Mouse (Mus musculus) heart, embryonic 10.5 days (tissue): ENCODE measurements around the gene Coq2. TPM values are rescaled to one million over a fixed set of nuclear protein-coding genes. Genes with fewer than 3 reads are reported as not detected.

ENCODE experiments used
- DNase-seq: peaks from one replicate; pipeline ENCODE4 v3.0.0-alpha.2; 2017; ENCODE audit warnings: low spot score
- H3K27ac ChIP-seq: fragments of 300-500 bp; sonication (generic); 2 replicates; pipeline ENCODE4 v1.5.1; 2016; ENCODE audit warnings: mild to moderate bottlenecking
- H3K27me3 ChIP-seq: fragments of 300-500 bp; sonication (generic); 2 replicates; pipeline ENCODE4 v1.6.1; 2016; ENCODE audit warnings: mild to moderate bottlenecking; ENCODE audit not compliant: poor library complexity, insufficient read depth, severe bottlenecking
- H3K36me3 ChIP-seq: fragments of 300-500 bp; sonication (generic); 2 replicates; pipeline ENCODE4 v1.6.1; 2016; ENCODE audit warnings: mild to moderate bottlenecking, moderate library complexity
- H3K4me1 ChIP-seq: fragments of 300-500 bp; sonication (generic); 2 replicates; pipeline ENCODE4 v1.6.1; 2016; ENCODE audit warnings: mild to moderate bottlenecking
- H3K4me3 ChIP-seq: fragments of 300-500 bp; sonication (generic); 2 replicates; pipeline ENCODE4 v1.5.1; 2016; ENCODE audit warnings: mild to moderate bottlenecking, moderate library complexity
- H3K9me3 ChIP-seq: fragments of 300-500 bp; sonication (generic); 2 replicates; pipeline ENCODE4 v1.6.1; 2016; ENCODE audit warnings: mild to moderate bottlenecking, moderate library complexity
- WGBS: fragments of 180-500 bp; shearing (Covaris S2); methylation state at CpG from one replicate; pipeline ENCODE4 v1.1.7; 2016; 5-methylcytosine and 5-hydroxymethylcytosine counted together
- polyA plus RNA-seq: library from polyadenylated mRNA; unstranded; fragments of >200 nt; fragmentation: Nextera tagmentation; extraction: Ambion mirVana; gene quantifications from 2 replicates; pipeline ENCODE4 v1.2.1, GENCODE M21; 2016

The Coq2 gene
- polyA plus RNA-seq = 64.2 and 67.1 TPM in 2 replicates

GRCm38 (mm10) chr5:100674711-100675376 is at the start of gene Coq2:
Gene Coq2 (minus strand): TSS chr5:100675140.
- H3K4me1 ChIP-seq = peaks cover 5% of the 10 kb centered on the region; the same call in 1 of the 2 replicates
- no peaks in the 10 kb centered on the region for H3K9me3 ChIP-seq
- H3K36me3 ChIP-seq = peaks cover 11% of the 10 kb centered on the region
- peak within 1 kb of the TSS; percentile 95 for H3K27ac ChIP-seq
- 0 out of 2 replicates have a peak, but pooled peaks cover 3% of the 10 kb centered on the region for H3K27me3 ChIP-seq
- peak; percentile 95 for DNase-seq
- peak within 1 kb of the TSS; percentile 84 for H3K4me3 ChIP-seq
- WGBS = 9% methylated on average over 17 of the region's 17 CpGs

- Histone ChIP-seq H3K9me3 (no peaks in the 10 kb centered on the region), H3K27ac (0 out of 2 replicates have a peak within 1 kb of the TSS, but pooled peaks have one; percentile 12), H3K4me1 (peaks cover 9% of the 10 kb centered on the region; the same call in 1 of the 2 replicates), H3K27me3 (peaks cover 40% of the 10 kb centered on the region), H3K36me3 (no peaks in the 10 kb centered on the region), H3K4me3 (peak within 1 kb of the TSS; percentile 64)
- no peak for DNase-seq
- WGBS = under 1% methylated on average over 47 of the region's 56 CpGs
These were observed 44.5 kb upstream of the Coq2 start, which contains the start of gene Hpse for GRCm38 (mm10) chr5:100719235-100720088. Gene Hpse (minus strand): TSS chr5:100719716.

- WGBS = 91% methylated on average over 15 of the region's 15 CpGs
- Histone ChIP-seq H3K27ac (no peak overlapping the region), H3K4me3 (no peak overlapping the region), H3K4me1 (peaks cover 9% of the 10 kb centered on the region; the same call in 1 of the 2 replicates), H3K27me3 (peaks cover 40% of the 10 kb centered on the region), H3K9me3 (no peaks in the 10 kb centered on the region), H3K36me3 (no peaks in the 10 kb centered on the region)
- no peak for DNase-seq
These were observed 41.8 kb upstream of the Coq2 start for GRCm38 (mm10) chr5:100716762-100717161.

GRCm38 (mm10) chr5:100711219-100711618 is 36.3 kb upstream of the Coq2 start:
- no peak for DNase-seq
- H3K4me3 ChIP-seq = no peak overlapping the region
- no peaks in the 10 kb centered on the region for H3K27me3 ChIP-seq
- H3K36me3 ChIP-seq = no peaks in the 10 kb centered on the region
- no peaks in the 10 kb centered on the region for H3K9me3 ChIP-seq
- H3K27ac ChIP-seq = no peak overlapping the region
- WGBS = 57% methylated on average over 6 of the region's 6 CpGs
- 0 out of 2 replicates have a peak, but pooled peaks cover 7% of the 10 kb centered on the region for H3K4me1 ChIP-seq

DNA sequence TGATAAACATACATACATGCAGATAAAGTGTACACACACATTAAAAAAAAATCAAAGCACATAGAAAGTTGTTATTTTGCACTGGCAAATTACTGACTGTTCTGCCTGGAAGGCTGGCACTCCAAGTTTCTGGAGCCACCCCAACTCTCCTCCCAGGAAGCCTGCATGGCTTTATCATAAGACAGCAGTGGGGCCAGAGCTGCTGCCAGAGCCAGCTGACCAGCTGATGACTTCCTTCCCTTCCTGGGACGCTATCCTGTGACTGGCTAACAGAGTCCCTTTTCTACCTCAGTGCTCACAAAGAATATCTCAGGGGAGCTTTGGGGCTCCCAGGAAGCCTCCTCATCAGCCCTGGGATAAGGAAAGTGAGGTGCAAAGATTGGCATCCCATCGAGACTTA is 35.1 kb upstream of the Coq2 start:
- 37% methylated on average over 2 of the region's 2 CpGs for WGBS
- Histone ChIP-seq H3K27me3 (no peaks in the 10 kb centered on the region), H3K36me3 (no peaks in the 10 kb centered on the region), H3K4me1 (0 out of 2 replicates have a peak, but pooled peaks cover 7% of the 10 kb centered on the region), H3K27ac (no peak overlapping the region), H3K4me3 (no peak overlapping the region), H3K9me3 (no peaks in the 10 kb centered on the region)
- DNase-seq = no peak

DNA sequence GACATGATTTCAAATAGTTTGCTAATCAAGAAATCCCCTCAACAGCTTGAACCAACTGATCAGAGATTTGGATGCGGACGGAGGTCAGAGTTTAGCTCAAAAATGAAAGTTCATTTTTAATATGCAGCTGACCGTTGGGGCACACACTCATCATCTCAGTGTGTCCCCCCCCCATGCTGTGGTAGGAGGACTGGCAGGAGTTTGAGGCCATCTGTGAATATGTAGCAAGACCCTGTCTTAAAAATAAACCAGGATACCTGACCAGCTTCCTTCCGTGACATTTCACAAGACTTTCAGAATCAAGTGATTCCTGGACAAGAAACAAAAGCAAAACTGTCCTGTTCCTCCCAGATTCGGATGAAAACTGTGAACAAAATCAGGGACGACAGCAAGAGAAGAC is 34.1 kb upstream of the Coq2 start:
- Histone ChIP-seq H3K27me3 (no peaks in the 10 kb centered on the region), H3K27ac (no peak overlapping the region), H3K36me3 (no peaks in the 10 kb centered on the region), H3K4me3 (no peak overlapping the region), H3K9me3 (no peaks in the 10 kb centered on the region), H3K4me1 (0 out of 2 replicates have a peak, but pooled peaks cover 7% of the 10 kb centered on the region)
- DNase-seq = no peak
- 86% methylated on average over 6 of the region's 6 CpGs for WGBS

DNA sequence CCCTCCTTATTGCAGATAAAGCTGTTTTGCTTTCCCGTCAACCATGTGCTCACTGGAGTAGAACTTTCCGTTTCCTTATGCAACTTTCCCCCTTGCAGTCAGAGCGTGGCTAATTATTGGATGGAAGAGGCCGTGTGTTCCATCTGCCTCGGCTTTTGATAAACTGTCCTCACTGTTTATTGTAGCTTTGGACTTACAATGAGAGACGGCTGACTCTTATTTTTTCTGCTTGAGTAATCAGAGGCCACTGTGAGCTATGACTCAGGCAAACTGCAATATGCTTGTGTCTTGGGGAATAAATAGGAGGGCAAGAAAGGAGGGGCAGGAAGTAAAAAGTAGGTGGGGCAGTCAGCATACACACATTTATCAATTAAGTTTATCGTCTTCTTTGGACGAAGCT is 31.7 kb upstream of the Coq2 start:
- Histone ChIP-seq H3K36me3 (no peaks in the 10 kb centered on the region), H3K27me3 (no peaks in the 10 kb centered on the region), H3K4me3 (no peak overlapping the region), H3K27ac (no peak overlapping the region), H3K4me1 (0 out of 2 replicates have a peak, but pooled peaks cover 7% of the 10 kb centered on the region), H3K9me3 (no peaks in the 10 kb centered on the region)
- DNase-seq = no peak
- 63% methylated on average over 8 of the region's 8 CpGs for WGBS

DNA sequence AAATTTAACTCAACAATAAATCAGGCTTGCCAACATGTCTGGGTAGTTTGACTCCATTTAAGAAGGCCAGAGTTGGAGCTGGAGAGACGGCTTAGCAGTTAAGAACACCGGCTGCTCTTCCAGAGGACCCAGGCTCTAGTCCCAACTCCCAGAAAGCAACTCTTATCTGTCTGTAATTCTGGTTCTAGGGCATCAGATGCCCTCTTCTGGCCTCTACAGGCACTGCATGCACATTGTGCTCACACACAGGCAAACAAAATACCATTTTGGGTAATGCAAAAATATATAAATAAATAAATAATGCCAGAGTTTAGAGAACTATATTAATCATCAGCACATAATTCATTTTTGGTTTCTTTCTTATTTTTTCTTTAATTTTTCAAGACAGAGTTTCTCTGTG is 29.3 kb upstream of the Coq2 start:
- H3K9me3 ChIP-seq = no peaks in the 10 kb centered on the region
- 92% methylated on average over 2 of the region's 2 CpGs for WGBS
- no peak overlapping the region for H3K4me3 ChIP-seq
- no peaks in the 10 kb centered on the region for H3K27me3 ChIP-seq
- H3K27ac ChIP-seq = no peak overlapping the region
- H3K36me3 ChIP-seq = no peaks in the 10 kb centered on the region
- no peaks in the 10 kb centered on the region for H3K4me1 ChIP-seq
- DNase-seq = no peak

DNA sequence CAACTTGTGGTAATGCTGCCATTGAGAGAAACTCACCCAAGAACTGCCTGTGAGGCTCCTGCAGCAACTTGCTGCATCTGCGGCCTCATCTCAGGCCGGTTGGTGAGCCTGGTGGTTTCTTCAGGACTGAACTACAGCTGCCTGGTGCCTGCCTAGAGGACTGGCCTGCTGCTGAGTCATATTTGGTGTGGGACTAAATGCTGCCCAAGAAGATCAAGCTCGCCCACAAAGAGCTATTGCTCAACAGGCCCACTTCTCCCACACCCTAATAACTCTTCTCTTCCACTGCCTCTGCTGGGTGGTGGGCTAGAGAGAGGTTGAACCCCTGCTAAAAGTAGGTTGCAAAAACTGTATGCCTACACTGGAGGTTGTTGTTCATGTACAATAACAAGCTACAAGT is 27.4 kb upstream of the Coq2 start:
- H3K36me3 ChIP-seq = no peaks in the 10 kb centered on the region
- 90% methylated on average over 3 of the region's 3 CpGs for WGBS
- no peak for DNase-seq

DNA sequence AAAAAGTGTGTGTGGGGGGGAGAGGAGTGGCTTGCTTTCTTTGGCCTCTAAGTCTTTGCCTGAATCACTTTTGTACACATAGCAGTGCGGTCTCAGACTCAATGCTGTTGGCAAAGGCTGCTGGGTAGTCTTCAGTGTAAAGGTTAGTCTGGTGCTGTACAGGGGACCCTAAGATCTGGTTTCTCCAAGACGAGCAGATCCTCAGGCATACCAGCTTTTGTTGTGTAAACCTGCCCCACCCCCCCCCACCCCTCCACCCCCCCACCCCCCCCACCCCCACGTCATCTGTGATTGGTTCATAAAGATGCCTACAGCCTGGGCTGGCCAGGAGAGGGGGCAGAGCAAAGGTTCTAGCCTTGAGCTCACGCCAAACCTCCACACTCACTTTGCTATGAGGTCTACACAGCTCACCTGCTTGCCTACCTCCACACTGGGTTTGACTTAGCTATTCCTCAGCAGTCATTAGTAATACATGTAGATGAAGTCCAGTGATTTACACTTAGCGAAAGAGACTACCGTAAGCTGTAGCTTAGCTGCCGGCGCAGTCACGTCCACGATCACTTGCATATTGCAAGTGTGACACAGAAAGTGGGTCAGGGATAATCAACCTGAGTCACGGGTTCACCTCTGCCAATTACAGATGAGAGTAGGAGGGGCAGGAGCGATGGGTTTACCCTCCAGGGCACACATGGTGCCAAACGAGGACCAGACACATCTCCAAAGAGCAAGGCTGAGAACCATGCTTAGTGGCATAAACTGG is 26.1 kb upstream of the Coq2 start:
- H3K27ac ChIP-seq = no peak overlapping the region
- no peaks in the 10 kb centered on the region for H3K9me3 ChIP-seq
- H3K27me3 ChIP-seq = no peaks in the 10 kb centered on the region
- no peak overlapping the region for H3K4me3 ChIP-seq
- no peak for DNase-seq
- no peaks in the 10 kb centered on the region for H3K36me3 ChIP-seq
- H3K4me1 ChIP-seq = no peaks in the 10 kb centered on the region
- 78% methylated on average over 13 of the region's 13 CpGs for WGBS

More for the DNA sequence above, 27.4 kb upstream of the Coq2 start:
- no peaks in the 10 kb centered on the region for H3K4me1 ChIP-seq
- no peaks in the 10 kb centered on the region for H3K9me3 ChIP-seq
- no peaks in the 10 kb centered on the region for H3K27me3 ChIP-seq
- no peak overlapping the region for H3K27ac ChIP-seq
- no peak overlapping the region for H3K4me3 ChIP-seq

- Histone ChIP-seq H3K4me3 (no peak overlapping the region), H3K4me1 (no peaks in the 10 kb centered on the region), H3K9me3 (no peaks in the 10 kb centered on the region), H3K36me3 (no peaks in the 10 kb centered on the region), H3K27me3 (no peaks in the 10 kb centered on the region), H3K27ac (no peak overlapping the region)
- WGBS = 10% methylated on average over 2 of the region's 2 CpGs
- no peak for DNase-seq
These were observed 22.9 kb upstream of the Coq2 start for GRCm38 (mm10) chr5:100697886-100698285.

DNA sequence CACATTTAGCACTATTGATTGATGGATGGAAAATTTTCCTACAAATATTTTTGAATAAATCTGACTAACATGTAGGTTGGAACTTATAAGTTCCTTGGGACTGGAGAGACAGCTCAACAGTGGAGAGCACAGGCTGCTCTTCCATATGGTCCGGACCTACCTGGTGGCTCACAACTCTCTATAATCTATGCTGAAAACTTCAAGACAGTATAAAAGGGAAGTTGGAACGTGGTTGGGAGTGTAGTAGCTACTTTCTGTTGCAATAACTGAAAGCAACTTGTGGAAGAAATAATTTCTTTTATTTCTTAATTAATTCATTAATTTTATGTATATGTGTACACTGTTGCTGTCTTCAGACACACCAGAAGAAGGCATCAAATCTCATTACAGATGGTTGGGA is 22.5 kb upstream of the Coq2 start:
- H3K4me1 ChIP-seq = no peaks in the 10 kb centered on the region
- H3K36me3 ChIP-seq = no peaks in the 10 kb centered on the region
- 85% methylated on average over 2 of the region's 2 CpGs for WGBS
- no peak overlapping the region for H3K27ac ChIP-seq
- no peaks in the 10 kb centered on the region for H3K27me3 ChIP-seq
- no peak for DNase-seq
- no peak overlapping the region for H3K4me3 ChIP-seq
- H3K9me3 ChIP-seq = no peaks in the 10 kb centered on the region
